Mouse (Mus musculus) lung, postnatal 0 days (tissue): Measurements from ENCODE around the gene Cers5. TPM values are rescaled to one million over a fixed set of nuclear protein-coding genes. Genes with fewer than 3 reads are reported as not detected.

Experiments used
- ATAC-seq: fragments of 200-750 bp; cut with Nextera tagmentation; 2 replicates; pipeline ENCODE4 v1.8.0; 2017; ENCODE audit warnings: moderate library complexity
- DNase-seq: peaks from one replicate; pipeline ENCODE4 v3.0.0-alpha.2; 2016; ENCODE audit warnings: low spot score
- H3K27ac ChIP-seq: fragments of 300-500 bp; sonication (generic); 2 replicates; pipeline ENCODE4 v1.5.1; 2014; ENCODE audit warnings: antibody characterized with exemption, mild to moderate bottlenecking, low read length, mixed read lengths
- H3K27me3 ChIP-seq: fragments of 300-500 bp; sonication (generic); replicated peaks from 2 replicates; pipeline ENCODE4 v1.6.1; 2014; ENCODE audit warnings: low read length, mixed read lengths; ENCODE audit not compliant: insufficient read depth
- H3K36me3 ChIP-seq: fragments of 300-500 bp; sonication (generic); 2 replicates; pipeline ENCODE4 v1.6.1; 2014; ENCODE audit warnings: low read length, mixed read lengths; ENCODE audit not compliant: insufficient read depth
- H3K4me1 ChIP-seq: fragments of 300-500 bp; sonication (generic); 2 replicates; pipeline ENCODE4 v1.6.1; 2014; ENCODE audit warnings: antibody characterized with exemption, low read depth, low read length, mixed read lengths; ENCODE audit not compliant: insufficient read depth
- H3K4me2 ChIP-seq: fragments of 300-500 bp; sonication (generic); replicated peaks from 2 replicates; pipeline ENCODE4 v1.6.1; 2014; ENCODE audit warnings: low read depth, mild to moderate bottlenecking, low read length, moderate library complexity, mixed read lengths
- H3K4me3 ChIP-seq: fragments of 300-500 bp; sonication (generic); 2 replicates; pipeline ENCODE4 v1.5.1; 2014; ENCODE audit warnings: low read depth, low read length
- H3K9ac ChIP-seq: fragments of 300-500 bp; sonication (generic); replicated peaks from 2 replicates; pipeline ENCODE4 v1.6.1; 2014; ENCODE audit warnings: low read depth, mild to moderate bottlenecking
- H3K9me3 ChIP-seq: fragments of 300-500 bp; sonication (generic); 2 replicates; pipeline ENCODE4 v1.6.1; 2016; ENCODE audit warnings: low read length, mixed read lengths
- CTCF ChIP-seq: IDR thresholded peaks from 2 replicates; pipeline ENCODE4 v1.5.1; 2016; ENCODE audit warnings: antibody characterized with exemption, mild to moderate bottlenecking
- EP300 ChIP-seq: IDR thresholded peaks from 2 replicates; pipeline ENCODE4 v1.6.1; 2016; ENCODE audit warnings: antibody characterized with exemption, mild to moderate bottlenecking, control low read depth
- whole genome bisulfite sequencing: fragments of 180-500 bp; shearing (Covaris S2); extraction: QIAGEN DNeasy Blood & Tissue Kit; methylation state at CpG from one replicate; pipeline ENCODE4 v1.1.7; 2014; 5-methylcytosine and 5-hydroxymethylcytosine counted together
- polyA plus RNA-seq: library from polyadenylated mRNA; unstranded; fragments of >200 nt; fragmentation: Nextera tagmentation; extraction: Ambion mirVana; gene quantifications from 2 replicates; pipeline ENCODE4 v1.2.1, GENCODE M21; 2015

Gene Cers5
- polyA plus RNA-seq, 1 experiment from 2014 or later, result 67.1 TPM

- whole genome bisulfite sequencing, result 88% methylated on average over 16 of the region's 16 CpGs
- DNase-seq, result no peak
These were observed 19.6 kb upstream of the Cers5 start for GRCm38 (mm10) chr15:99792221-99792815.

DNA sequence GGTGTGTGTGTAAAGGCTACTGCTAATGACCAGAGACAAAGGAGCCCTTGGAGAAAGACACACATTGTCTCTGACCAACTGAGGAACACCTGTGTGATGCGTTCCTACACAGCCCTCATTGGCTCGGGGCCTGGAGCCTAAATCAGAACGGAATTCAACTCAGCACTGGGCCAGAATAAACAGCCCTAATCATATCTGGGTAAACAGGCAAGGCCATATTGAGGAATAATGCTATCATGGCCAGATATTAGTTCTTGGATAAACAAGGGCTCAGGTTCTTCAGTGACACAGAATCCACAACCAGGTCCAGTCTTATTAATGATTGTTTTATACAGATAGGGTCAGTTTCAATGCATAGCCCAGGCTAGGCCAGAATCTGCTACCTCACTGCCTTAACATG is 18.3 kb upstream of the Cers5 start:
- Histone ChIP-seq H3K9ac (no peak overlapping the region), H3K4me1 (no peaks in the 10 kb centered on the region), H3K36me3 (peaks cover 3% of the 10 kb centered on the region; the same call in 1 of the 2 replicates), H3K4me2 (no peak overlapping the region), H3K27me3 (no peaks in the 10 kb centered on the region), H3K4me3 (no peak overlapping the region), H3K27ac (no peak overlapping the region), H3K9me3 (no peaks in the 10 kb centered on the region)
- WGBS, result 82% methylated on average over 3 of the region's 3 CpGs
- no peak for TF ChIP-seq CTCF
- TF ChIP-seq EP300, result no peak
- DNase-seq, result no peak
- no peak for ATAC-seq

More at GRCm38 (mm10) chr15:99792221-99792815, 19.6 kb upstream of the Cers5 start:
- H3K9ac ChIP-seq, result no peak overlapping the region
- ATAC-seq, result no peak
- no peaks in the 10 kb centered on the region for H3K27me3 ChIP-seq
- TF ChIP-seq CTCF (no peak), EP300 (no peak)
- H3K36me3 ChIP-seq, result peaks cover 3% of the 10 kb centered on the region; the same call in 1 of the 2 replicates
- no peak overlapping the region for H3K4me2 ChIP-seq
- no peak overlapping the region for H3K4me3 ChIP-seq
- H3K27ac ChIP-seq, result no peak overlapping the region
- no peaks in the 10 kb centered on the region for H3K4me1 ChIP-seq
- H3K9me3 ChIP-seq, result no peaks in the 10 kb centered on the region

- H3K27me3 ChIP-seq, result no peaks in the 10 kb centered on the region
- H3K4me3 ChIP-seq, result no peak overlapping the region
- DNase-seq (no peak), ATAC-seq (no peak)
- H3K9me3 ChIP-seq, result no peaks in the 10 kb centered on the region
- peaks cover 3% of the 10 kb centered on the region; the same call in 1 of the 2 replicates for H3K36me3 ChIP-seq
- TF ChIP-seq CTCF, result no peak
- no peak for TF ChIP-seq EP300
- no peaks in the 10 kb centered on the region for H3K4me1 ChIP-seq
- H3K9ac ChIP-seq, result no peak overlapping the region
- no peak overlapping the region for H3K4me2 ChIP-seq
- no peak overlapping the region for H3K27ac ChIP-seq
- 91% methylated on average over 6 of the region's 6 CpGs for WGBS
These were observed 17.8 kb upstream of the Cers5 start for GRCm38 (mm10) chr15:99790464-99790863.

GRCm38 (mm10) chr15:99787625-99788120 is 15.0 kb upstream of the Cers5 start:
- Histone ChIP-seq H3K9ac (no peak overlapping the region), H3K27ac (peak overlapping the region; percentile 11), H3K9me3 (no peaks in the 10 kb centered on the region), H3K27me3 (no peaks in the 10 kb centered on the region), H3K4me2 (0 out of 2 replicates have a peak overlapping the region, but pooled peaks have one; percentile 14), H3K4me3 (no peak overlapping the region), H3K4me1 (no peaks in the 10 kb centered on the region), H3K36me3 (no peaks in the 10 kb centered on the region)
- ATAC-seq (peak; percentile 75), DNase-seq (peak; percentile 52)
- no peak for TF ChIP-seq CTCF
- no peak for TF ChIP-seq EP300
- 56% methylated on average over 9 of the region's 9 CpGs for WGBS

DNA sequence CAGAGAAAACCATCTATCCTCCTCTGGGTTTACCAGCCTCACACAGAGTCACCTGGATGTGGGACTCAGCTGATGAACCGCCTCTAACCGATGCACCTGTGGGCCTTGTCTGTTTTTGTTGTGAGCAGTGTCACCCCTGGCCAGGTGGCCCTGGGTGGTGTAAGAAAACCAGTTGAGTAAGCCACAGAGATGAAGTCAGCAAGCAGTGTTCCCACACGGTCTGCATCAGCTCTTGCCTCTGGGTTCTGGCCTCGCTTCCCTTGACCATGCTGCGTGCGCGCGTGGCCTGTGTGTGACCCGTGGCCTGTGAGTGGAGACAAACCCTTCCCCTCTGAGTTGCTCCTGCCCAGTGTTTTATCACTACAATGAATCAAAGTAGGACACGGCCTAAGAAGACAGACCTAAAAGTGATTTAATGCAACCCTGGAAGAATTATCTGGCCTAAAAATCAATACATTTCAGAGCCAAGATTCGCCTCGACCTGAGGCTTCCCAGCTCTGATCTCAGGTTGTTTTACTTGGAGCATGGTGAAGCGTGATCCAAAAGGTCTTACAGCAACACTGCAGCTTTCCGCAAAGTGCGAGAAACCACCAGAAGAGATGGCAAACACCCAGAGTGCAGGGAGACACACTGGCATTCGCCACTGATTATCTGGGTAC is 6.1 kb upstream of the Cers5 start:
- Histone ChIP-seq H3K9me3 (no peaks in the 10 kb centered on the region), H3K4me2 (no peak overlapping the region), H3K27me3 (no peaks in the 10 kb centered on the region), H3K36me3 (peaks cover 11% of the 10 kb centered on the region; the same call in 1 of the 2 replicates), H3K27ac (no peak overlapping the region), H3K9ac (no peak overlapping the region), H3K4me1 (no peaks in the 10 kb centered on the region), H3K4me3 (no peak overlapping the region)
- ATAC-seq (no peak), DNase-seq (no peak)
- TF ChIP-seq CTCF, result no peak
- no peak for TF ChIP-seq EP300
- WGBS, result 93% methylated on average over 16 of the region's 16 CpGs

DNA sequence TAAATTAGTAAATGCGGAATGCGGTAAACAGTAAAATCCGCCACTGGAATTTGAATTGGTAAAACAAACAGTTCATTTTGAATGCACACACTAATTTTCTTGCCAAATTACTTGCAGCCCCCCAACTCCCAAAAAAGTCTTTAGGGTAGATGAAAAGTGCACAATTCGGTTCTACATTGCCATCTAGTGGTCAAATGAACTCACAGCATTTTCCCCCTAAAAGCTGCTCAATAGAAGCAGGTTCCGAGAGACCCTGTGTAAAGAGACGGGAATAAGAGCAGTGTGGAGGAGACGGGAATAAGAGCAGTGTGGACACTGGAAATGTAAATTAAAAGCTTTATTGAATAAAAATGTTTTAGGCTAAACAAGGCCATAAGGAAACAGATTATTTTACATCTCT is 5.5 kb upstream of the Cers5 start:
- H3K4me3 ChIP-seq, result no peak overlapping the region
- DNase-seq (peak; percentile 68), ATAC-seq (no peak)
- H3K27ac ChIP-seq, result no peak overlapping the region
- H3K4me2 ChIP-seq, result no peak overlapping the region
- TF ChIP-seq CTCF, result peak; percentile 83
- TF ChIP-seq EP300, result no peak
- H3K36me3 ChIP-seq, result peaks cover 11% of the 10 kb centered on the region; the same call in 1 of the 2 replicates
- no peaks in the 10 kb centered on the region for H3K27me3 ChIP-seq
- no peaks in the 10 kb centered on the region for H3K9me3 ChIP-seq
- H3K4me1 ChIP-seq, result no peaks in the 10 kb centered on the region
- no peak overlapping the region for H3K9ac ChIP-seq
- WGBS, result 32% methylated on average over 7 of the region's 7 CpGs
